Mouse (Mus musculus) ovary, postnatal 14 days (tissue): ENCODE measurements around the gene Gm12216.

Source experiments
- DNase-seq: peaks from one replicate; pipeline ENCODE4 v3.0.0; 2022; ENCODE audit warnings: low spot score

The Gm12216 gene

GRCm38 (mm10) chr11:53821230-53821944 is 37.7 kb downstream of the Gm12216 start:
- no peak for DNase-seq

GRCm38 (mm10) chr11:53820516-53821170 is 38.4 kb downstream of the Gm12216 start:
- DNase-seq: no peak

GRCm38 (mm10) chr11:53819511-53819910 is 39.5 kb downstream of the Gm12216 start:
- DNase-seq: no peak

- DNase-seq: no peak
These were observed 40.3 kb downstream of the Gm12216 start for GRCm38 (mm10) chr11:53818794-53819193.

DNA sequence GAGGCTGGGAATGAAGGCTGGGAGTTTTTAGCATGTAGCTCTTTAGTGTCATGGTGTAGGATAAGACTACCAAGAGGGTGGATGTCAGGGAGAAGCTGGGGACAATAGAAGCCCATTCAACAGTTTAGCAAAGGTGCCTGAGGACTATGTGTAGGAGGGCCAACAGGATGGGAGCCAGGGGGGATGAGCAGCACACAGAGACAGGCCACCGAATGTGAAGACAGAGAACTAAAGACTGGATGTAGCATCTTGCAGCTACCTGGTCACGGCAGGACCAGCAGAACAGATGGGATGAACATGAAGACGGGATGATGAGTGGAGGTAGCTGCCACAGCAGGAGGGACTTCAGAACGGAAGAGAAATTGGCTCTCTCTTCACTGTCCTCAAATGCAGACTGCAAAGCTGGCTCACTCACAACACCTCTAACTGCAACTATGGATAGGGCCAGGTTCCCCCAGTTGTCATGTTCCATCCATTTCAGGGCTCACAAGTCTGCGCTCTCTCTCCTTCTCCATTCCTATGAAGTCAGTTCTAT is 42.1 kb downstream of the Gm12216 start:
- DNase-seq: no peak

- DNase-seq: no peak
These were observed 44.2 kb downstream of the Gm12216 start for GRCm38 (mm10) chr11:53814810-53815209.

DNA sequence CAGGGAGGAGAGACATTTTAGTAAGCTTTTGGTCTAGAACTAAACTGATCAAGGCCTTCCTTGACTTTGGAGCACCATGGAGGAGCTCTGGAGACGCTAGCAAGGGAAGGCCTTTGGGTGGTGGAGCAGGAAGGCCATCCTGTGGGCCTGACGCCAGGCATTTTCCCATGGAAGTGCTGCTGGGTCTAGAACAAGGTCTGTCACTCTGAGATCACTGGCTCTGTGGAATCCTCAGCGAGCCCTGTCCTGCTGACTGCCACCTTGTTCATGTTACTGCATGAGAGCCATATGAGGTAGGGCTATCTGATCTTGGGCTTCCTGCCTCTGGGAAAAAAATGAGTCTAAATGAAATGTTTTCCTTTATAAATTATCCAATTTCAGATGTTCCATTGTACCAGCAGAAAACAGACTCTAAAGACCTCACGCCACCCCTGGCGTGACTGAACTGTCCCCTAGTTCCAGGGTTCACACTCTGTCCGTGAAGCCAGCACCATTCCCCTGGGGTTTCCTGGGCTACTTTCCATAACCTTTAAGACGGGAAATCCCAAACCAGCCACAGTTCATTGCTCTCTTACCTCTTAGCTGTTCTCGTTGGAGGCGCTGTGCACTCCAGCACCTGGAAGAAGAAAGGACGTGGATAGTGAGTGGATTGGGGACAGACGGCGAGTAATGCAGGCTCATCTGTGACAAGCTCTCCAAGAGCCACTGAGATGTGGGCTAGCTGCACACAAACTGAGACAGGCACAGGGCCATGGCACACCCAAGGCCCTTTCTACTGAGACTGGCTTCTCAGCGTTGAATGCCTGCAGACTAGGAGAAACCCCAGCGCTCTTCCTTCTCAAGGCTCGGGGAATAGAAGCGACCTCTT is 45.8 kb downstream of the Gm12216 start:
- no peak for DNase-seq

DNA sequence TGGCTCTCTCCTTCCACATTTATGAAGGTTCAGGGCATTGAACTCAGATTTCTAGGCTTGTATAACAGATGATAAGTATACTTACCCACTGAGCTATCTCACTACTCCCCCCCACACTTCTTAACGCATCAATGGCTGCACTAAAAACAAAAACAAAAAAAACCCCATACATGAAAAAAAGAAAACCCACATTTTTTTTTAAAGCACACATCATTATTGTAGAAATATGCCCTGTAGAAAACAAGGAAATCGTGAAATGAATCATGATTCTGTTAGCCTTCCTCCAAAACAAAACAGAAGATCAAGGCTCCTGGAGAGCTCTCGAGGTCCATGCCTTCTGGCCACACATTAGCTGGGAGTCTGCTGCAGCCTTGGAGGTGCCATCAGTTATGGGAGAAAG is 47.7 kb downstream of the Gm12216 start:
- no peak for DNase-seq

GRCm38 (mm10) chr11:53810749-53811148 is 48.3 kb downstream of the Gm12216 start:
- DNase-seq: no peak

GRCm38 (mm10) chr11:53810156-53810555 is 48.9 kb downstream of the Gm12216 start:
- DNase-seq: no peak

DNA sequence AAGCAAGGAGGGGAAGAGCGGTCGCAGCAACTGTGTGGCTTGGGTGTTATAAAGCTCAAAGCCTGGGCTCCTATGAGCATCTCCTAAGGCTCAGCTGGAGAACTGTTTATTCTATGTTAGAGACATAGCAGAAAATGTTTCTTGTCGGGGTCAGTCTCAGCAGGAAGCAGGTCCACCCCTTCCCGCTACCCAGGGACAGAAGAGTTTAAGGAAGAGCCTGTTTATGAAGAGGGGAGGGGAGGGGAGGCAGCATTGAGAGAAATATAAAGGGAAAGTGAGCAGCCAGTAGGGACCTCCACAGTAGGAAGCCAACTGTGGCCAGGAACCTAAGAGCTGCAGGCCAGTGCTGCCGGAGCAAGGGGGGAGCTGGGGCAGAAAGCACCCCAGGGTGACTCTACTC is 49.7 kb downstream of the Gm12216 start:
- DNase-seq: no peak

DNA sequence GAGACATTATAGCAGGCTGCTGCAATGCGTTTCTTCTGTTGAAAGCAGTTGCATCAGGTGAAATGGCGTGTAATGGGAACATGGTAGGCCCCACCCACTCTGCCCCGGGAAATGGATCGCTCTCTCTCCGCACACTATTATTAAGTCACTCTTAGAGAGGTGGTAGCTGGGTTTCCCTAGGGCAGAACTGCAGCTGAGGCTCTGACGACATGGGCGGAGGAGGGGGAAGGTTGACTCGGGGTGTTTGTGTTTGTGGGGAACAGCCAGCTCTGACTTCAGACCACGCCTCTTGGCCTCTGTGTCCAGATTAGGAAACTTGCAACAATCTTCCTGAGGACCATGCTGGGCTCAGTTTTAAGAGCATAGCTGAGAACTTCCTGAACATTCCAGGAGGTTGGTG is 53.3 kb downstream of the Gm12216 start:
- no peak for DNase-seq

- DNase-seq: no peak
These were observed 54.3 kb downstream of the Gm12216 start for GRCm38 (mm10) chr11:53804569-53805344.

GRCm38 (mm10) chr11:53803494-53803893 is 55.6 kb downstream of the Gm12216 start:
- DNase-seq: no peak

DNA sequence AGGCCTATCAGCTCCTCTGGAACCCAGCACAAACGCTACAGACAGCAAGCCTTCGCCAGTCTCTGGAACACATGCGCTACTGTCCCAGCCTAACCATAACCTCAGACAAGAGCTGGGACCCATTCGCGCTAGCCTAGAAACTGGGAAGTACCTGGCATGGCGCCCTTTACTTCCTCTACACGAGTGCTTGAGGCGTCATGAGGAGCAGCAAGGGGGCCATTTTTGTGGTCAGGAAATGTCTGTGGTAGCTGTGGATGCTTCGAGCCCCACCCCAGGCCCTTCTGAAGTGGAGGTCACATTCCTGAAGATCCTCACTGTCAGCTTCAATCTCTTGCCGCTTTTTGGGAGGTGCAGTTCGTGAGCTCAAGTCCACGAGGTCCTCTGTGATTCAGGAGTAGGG is 56.0 kb downstream of the Gm12216 start:
- DNase-seq: no peak

- no peak for DNase-seq
These were observed 58.1 kb downstream of the Gm12216 start for GRCm38 (mm10) chr11:53800975-53801374.

DNA sequence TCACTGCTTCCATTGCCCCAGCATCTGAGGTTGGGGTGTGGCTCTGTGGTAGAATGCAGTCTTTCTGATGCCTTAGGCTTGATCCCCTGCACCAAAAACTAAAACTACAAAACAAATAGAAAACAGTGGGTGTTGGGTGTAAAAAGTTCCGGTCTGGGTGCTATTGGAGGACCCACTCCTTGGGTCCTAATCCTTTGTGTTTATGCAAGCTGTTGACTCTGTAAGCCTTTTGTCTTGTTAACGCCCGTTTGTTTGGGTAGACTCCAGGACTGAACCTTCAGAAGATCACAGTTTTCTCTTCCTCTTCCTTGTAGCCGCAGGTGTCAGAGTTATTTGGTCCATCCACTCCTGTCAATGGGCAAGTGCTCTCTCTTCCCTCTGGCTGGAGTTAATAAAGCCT is 59.0 kb downstream of the Gm12216 start:
- no peak for DNase-seq

DNA sequence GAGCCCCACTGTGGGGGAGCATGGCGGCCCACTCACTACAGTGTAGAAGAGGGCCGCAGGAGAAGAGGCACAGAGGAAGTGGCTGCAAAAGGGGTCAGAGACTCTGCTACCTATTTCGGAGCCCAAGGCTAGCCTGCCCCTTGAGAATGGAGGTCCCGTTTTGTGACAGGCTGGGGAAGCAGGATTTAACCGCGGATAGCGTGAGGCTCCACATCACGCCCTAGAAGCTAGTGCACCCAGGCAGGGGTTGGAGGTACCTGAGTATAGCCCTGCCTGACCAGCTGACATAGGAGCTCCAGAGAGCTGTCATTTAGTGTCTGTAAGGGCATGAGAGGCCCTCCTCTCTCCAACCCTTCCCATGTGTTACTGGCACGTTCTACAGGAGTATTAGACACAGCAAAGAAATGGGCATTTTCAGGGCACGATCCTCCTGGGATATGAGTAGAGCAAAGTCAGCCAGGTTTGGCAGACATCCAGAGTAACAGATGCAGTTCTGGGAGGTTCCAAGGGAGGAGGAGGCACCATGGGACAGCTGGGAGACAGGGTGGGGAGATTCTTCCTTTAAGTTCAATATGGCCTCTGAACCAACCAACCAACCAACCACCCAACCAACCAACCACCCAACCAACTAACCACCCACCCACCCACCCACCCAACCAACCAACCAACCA is 60.9 kb downstream of the Gm12216 start:
- DNase-seq: no peak

GRCm38 (mm10) chr11:53797386-53797920 is 61.6 kb downstream of the Gm12216 start:
- DNase-seq: no peak

DNA sequence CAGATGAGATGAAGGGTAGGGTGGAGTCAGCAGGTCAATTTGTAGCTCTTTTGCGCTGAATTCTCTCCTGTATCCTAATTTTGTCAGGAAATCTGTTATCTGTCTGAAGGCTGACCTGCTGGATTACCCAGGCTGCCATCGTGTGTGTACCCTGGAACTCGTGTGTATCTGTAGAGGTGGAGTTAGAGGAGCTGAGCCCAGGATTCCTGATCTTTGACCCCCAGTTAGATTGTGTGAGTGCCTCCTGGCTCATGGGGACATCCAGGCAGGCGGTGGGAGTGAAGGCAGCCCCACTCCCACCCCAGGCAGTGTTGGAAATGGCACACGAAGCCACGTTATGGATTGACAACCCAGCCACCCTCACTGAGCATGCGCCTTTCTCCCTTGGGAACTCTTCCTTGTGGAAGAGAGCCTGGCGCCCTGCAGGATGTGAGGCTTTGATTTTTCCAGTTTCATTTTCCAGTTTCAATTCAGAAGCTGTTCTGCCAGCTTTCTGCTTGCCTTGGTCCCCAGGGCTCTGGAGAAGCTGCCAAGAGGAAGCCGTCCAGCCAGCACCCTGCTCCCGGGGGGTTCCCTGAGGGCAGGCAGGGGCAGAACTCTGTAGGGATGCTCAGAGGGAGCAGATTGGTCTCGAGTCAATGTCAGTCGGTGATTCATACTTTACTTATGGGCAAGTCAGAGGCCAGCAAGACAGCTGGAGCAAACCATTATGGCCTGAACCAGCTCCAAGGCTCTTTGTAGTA is 62.5 kb downstream of the Gm12216 start:
- no peak for DNase-seq
